Mouse (Mus musculus) cerebellum, adult 8-10 months (tissue): ENCODE measurements around the gene Fgfr2.
"Not testable (repeated sequence)": the region's sequence is repeated elsewhere in the genome, so short reads cannot be mapped to it uniquely, and the experiment has no call there.

ENCODE experiments used
- DNase-seq: peaks from one replicate; pipeline ENCODE4 v3.0.0; 2022

Gene Fgfr2

GRCm38 (mm10) chr7:132555911-132556310, 567.2 kb downstream of the Fgfr2 start:
- no peak for DNase-seq

GRCm38 (mm10) chr7:132554091-132554490, 569.1 kb downstream of the Fgfr2 start:
- DNase-seq, result no peak

- peak; percentile 96 for DNase-seq
Observed at GRCm38 (mm10) chr7:132551351-132552126, 571.6 kb downstream of the Fgfr2 start.

- no peak for DNase-seq
Observed at GRCm38 (mm10) chr7:132547126-132547525, 576.0 kb downstream of the Fgfr2 start.

GRCm38 (mm10) chr7:132542427-132542826, 580.7 kb downstream of the Fgfr2 start:
- DNase-seq, result no peak

GRCm38 (mm10) chr7:132541566-132541965, 581.6 kb downstream of the Fgfr2 start:
- no peak for DNase-seq

- no peak for DNase-seq
Observed at GRCm38 (mm10) chr7:132540597-132540996, 582.6 kb downstream of the Fgfr2 start.

- no peak for DNase-seq
Observed at GRCm38 (mm10) chr7:132529206-132529605, 593.9 kb downstream of the Fgfr2 start.

- DNase-seq, result no peak
Observed at GRCm38 (mm10) chr7:132513419-132513982, 609.6 kb downstream of the Fgfr2 start.

- no peak for DNase-seq
Observed at GRCm38 (mm10) chr7:132509110-132509509, 614.0 kb downstream of the Fgfr2 start.

- DNase-seq, result peak; percentile 2
Observed at GRCm38 (mm10) chr7:132507361-132507760, 615.8 kb downstream of the Fgfr2 start.

- no peak for DNase-seq
Observed at GRCm38 (mm10) chr7:132506226-132506625, 616.9 kb downstream of the Fgfr2 start.

- DNase-seq, result not testable (repeated sequence)
Observed at GRCm38 (mm10) chr7:132502445-132502844, 620.7 kb downstream of the Fgfr2 start.

- no peak for DNase-seq
Observed at GRCm38 (mm10) chr7:132497142-132497541, 626.0 kb downstream of the Fgfr2 start.

- no peak for DNase-seq
Observed at GRCm38 (mm10) chr7:132494263-132494662, 628.9 kb downstream of the Fgfr2 start.

- DNase-seq, result no peak
Observed at GRCm38 (mm10) chr7:132493632-132494031, 629.5 kb downstream of the Fgfr2 start.

GRCm38 (mm10) chr7:132491902-132492301, 631.2 kb downstream of the Fgfr2 start:
- DNase-seq, result no peak

GRCm38 (mm10) chr7:132487361-132487760, 635.8 kb downstream of the Fgfr2 start:
- no peak for DNase-seq

GRCm38 (mm10) chr7:132486403-132487178, 636.6 kb downstream of the Fgfr2 start:
- no peak for DNase-seq

GRCm38 (mm10) chr7:132484424-132484823, 638.7 kb downstream of the Fgfr2 start:
- DNase-seq, result no peak

GRCm38 (mm10) chr7:132480696-132481306, 642.3 kb downstream of the Fgfr2 start:
- no peak for DNase-seq

- no peak for DNase-seq
Observed at GRCm38 (mm10) chr7:132478295-132478809, 644.8 kb downstream of the Fgfr2 start.

GRCm38 (mm10) chr7:132477753-132478152, 645.4 kb downstream of the Fgfr2 start:
- DNase-seq, result no peak
